Mouse (Mus musculus) kidney, adult 2 months (tissue): Measurements from ENCODE around the gene Tmem54.
A peak's percentile ranks its signal among the peaks of the same experiment; 100 is the strongest.

Experiments
- CTCF ChIP-seq: fragments of 200-500 bp; conservative IDR thresholded peaks from 2 replicates; pipeline ENCODE4 v1.5.1; 2011; ENCODE audit warnings: low read depth, mild to moderate bottlenecking, control low read depth, low read length, moderate library complexity, mixed read lengths; ENCODE audit not compliant: insufficient read depth, insufficient read length
- POLR2A ChIP-seq: fragments of 200-500 bp; IDR thresholded peaks from one replicate; pipeline ENCODE4 v1.6.1; 2011; ENCODE audit warnings: low read depth, low read length, control low read depth

DNA sequence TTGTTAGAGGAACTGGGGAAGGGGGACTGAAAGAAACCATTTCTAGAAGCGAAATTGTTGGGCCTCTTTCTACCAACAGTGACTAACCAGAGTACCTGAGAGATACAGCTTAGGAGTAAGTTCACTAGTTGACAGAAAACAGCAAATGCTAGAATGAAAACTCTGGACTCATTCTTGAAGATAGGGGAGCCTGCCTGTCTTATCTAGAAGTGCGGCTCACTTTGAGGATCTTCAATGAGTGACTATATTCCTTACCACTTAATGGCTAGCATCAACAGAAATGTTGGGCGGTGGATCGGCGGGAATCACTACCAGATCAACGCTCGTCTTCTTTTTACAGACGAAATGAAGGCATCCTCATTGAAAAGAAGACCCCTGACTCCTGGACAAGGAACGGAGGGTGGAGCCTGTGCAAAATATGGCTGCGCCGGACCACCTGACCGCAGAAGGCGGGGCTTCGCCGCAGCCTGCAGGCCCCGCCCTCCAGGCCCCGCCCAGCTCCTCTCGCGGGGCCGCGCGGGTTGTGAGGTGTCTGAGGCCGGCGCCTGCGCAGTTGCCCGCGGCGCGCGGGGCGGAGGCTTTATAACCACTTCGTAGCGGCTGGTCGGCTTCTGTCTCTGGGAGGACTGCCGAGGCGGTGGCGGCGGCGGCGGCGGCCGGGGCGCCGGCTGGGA, 47.7 kb upstream of the Tmem54 start:
- TF ChIP-seq POLR2A (peak; percentile 76), CTCF (no peak)
